Mouse (Mus musculus) heart, postnatal 0 days (tissue): ENCODE data around the gene Gtpbp6. TPM values are rescaled to one million over a fixed set of nuclear protein-coding genes. Genes with fewer than 3 reads are reported as not detected.

Source experiments
- ATAC-seq: fragments of 200-750 bp; cut with Nextera tagmentation; 2 replicates; pipeline ENCODE4 v1.8.0; 2017; ENCODE audit warnings: low read depth, moderate number of reproducible peaks, moderate library complexity; ENCODE audit not compliant: insufficient read depth
- DNase-seq: peaks from one replicate; pipeline ENCODE4 v3.0.0-alpha.2; 2016; ENCODE audit warnings: low spot score
- H3K27ac ChIP-seq: fragments of 300-500 bp; sonication (generic); 2 replicates; pipeline ENCODE4 v1.5.1; 2014; ENCODE audit warnings: low read depth, mild to moderate bottlenecking
- H3K27me3 ChIP-seq: fragments of 300-500 bp; sonication (generic); 2 replicates; pipeline ENCODE4 v1.6.1; 2014; ENCODE audit warnings: low read length, mixed read lengths; ENCODE audit not compliant: control insufficient read depth, insufficient read depth
- H3K36me3 ChIP-seq: fragments of 300-500 bp; sonication (generic); replicated peaks from 2 replicates; pipeline ENCODE4 v1.6.1; 2014; ENCODE audit warnings: low read length, mixed read lengths; ENCODE audit not compliant: control insufficient read depth, insufficient read depth
- H3K4me1 ChIP-seq: fragments of 300-500 bp; sonication (generic); 2 replicates; pipeline ENCODE4 v1.6.1; 2014; ENCODE audit warnings: antibody characterized with exemption; ENCODE audit not compliant: control insufficient read depth, insufficient read depth
- H3K4me2 ChIP-seq: fragments of 300-500 bp; sonication (generic); 2 replicates; pipeline ENCODE4 v1.6.1; 2014; ENCODE audit warnings: low read depth, mild to moderate bottlenecking, low read length, moderate library complexity
- H3K4me3 ChIP-seq: fragments of 300-500 bp; sonication (generic); 2 replicates; pipeline ENCODE4 v1.5.1; 2014; ENCODE audit warnings: low read depth, low read length
- H3K9ac ChIP-seq: fragments of 300-500 bp; sonication (generic); replicated peaks from 2 replicates; pipeline ENCODE4 v1.6.1; 2014; ENCODE audit warnings: low read depth, low read length, mixed read lengths
- H3K9me3 ChIP-seq: fragments of 300-500 bp; sonication (generic); replicated peaks from 2 replicates; pipeline ENCODE4 v1.6.1; 2016; ENCODE audit warnings: low read length; ENCODE audit not compliant: control insufficient read depth
- CTCF ChIP-seq: IDR thresholded peaks from 2 replicates; pipeline ENCODE4 v1.5.1; 2016; ENCODE audit warnings: antibody characterized with exemption, control low read depth, low read depth
- EP300 ChIP-seq: IDR thresholded peaks from 2 replicates; pipeline ENCODE4 v1.6.1; 2016; ENCODE audit warnings: antibody characterized with exemption, low read depth
- WGBS: fragments of 180-500 bp; shearing (Covaris S2); extraction: QIAGEN DNeasy Blood & Tissue Kit; methylation state at CpG from one replicate; pipeline ENCODE4 v1.1.7; 2014; 5-methylcytosine and 5-hydroxymethylcytosine counted together
- polyA plus RNA-seq: library from polyadenylated mRNA; unstranded; fragments of >200 nt; fragmentation: Nextera tagmentation; extraction: Ambion mirVana; gene quantifications from 2 replicates; pipeline ENCODE4 v1.2.1, GENCODE M21; 2015
- total RNA-seq: library from RNA; depleted of rRNA; stranded (reverse); fragments of >200 nt; gene quantifications from 2 replicates; pipeline ENCODE4 v1.2.3, GENCODE M21; 2014; ENCODE audit warnings: low replicate concordance

Gtpbp6 gene
- total and polyA plus RNA-seq, 2 experiments from 2014 or later: 14.2 to 29.8 TPM

- DNase-seq (no peak), ATAC-seq (no peak)
- Histone ChIP-seq H3K27me3 (no peaks in the 10 kb centered on the region), H3K27ac (peak overlapping the region; percentile 98), H3K4me3 (peak overlapping the region; percentile 90), H3K4me2 (peak overlapping the region; percentile 83), H3K36me3 (peaks cover 41% of the 10 kb centered on the region), H3K9me3 (no peaks in the 10 kb centered on the region), H3K9ac (no peak overlapping the region), H3K4me1 (peaks cover 12% of the 10 kb centered on the region)
- TF ChIP-seq CTCF (no peak; the same call in 1 of the 2 replicates), EP300 (no peak)
- 2% methylated on average over 7 of the region's 7 CpGs for WGBS
These were observed 270 bp upstream of the Gtpbp6 start for GRCm38 (mm10) chr5:110108305-110108628.

GRCm38 (mm10) chr5:110106901-110107564, 964 bp downstream of the Gtpbp6 start:
- DNase-seq: peak; percentile 24
- peak overlapping the region; percentile 84 for H3K9ac ChIP-seq
- H3K36me3 ChIP-seq: peaks cover 38% of the 10 kb centered on the region
- no peak for TF ChIP-seq CTCF
- no peak for TF ChIP-seq EP300
- no peaks in the 10 kb centered on the region for H3K27me3 ChIP-seq
- ATAC-seq: no peak; the same call in none of the 2 replicates
- peak overlapping the region; percentile 83 for H3K4me2 ChIP-seq
- peaks cover 15% of the 10 kb centered on the region for H3K4me1 ChIP-seq
- H3K27ac ChIP-seq: peak overlapping the region; percentile 98
- H3K4me3 ChIP-seq: peak overlapping the region; percentile 90
- 21% methylated on average over 41 of the region's 41 CpGs for WGBS
- H3K9me3 ChIP-seq: no peaks in the 10 kb centered on the region

GRCm38 (mm10) chr5:110106140-110106871, 1.7 kb downstream of the Gtpbp6 start:
- H3K4me3 ChIP-seq: peak overlapping the region; percentile 90; the same call in 1 of the 2 replicates
- no peak overlapping the region for H3K27ac ChIP-seq
- WGBS: 95% methylated on average over 26 of the region's 26 CpGs
- H3K4me2 ChIP-seq: peak overlapping the region; percentile 83
- no peaks in the 10 kb centered on the region for H3K9me3 ChIP-seq
- H3K9ac ChIP-seq: no peak overlapping the region
- DNase-seq: no peak
- peaks cover 38% of the 10 kb centered on the region for H3K36me3 ChIP-seq
- peaks cover 22% of the 10 kb centered on the region for H3K4me1 ChIP-seq
- TF ChIP-seq CTCF (no peak), EP300 (no peak)
- H3K27me3 ChIP-seq: 0 out of 2 replicates have a peak, but pooled peaks cover 4% of the 10 kb centered on the region
- no peak for ATAC-seq

GRCm38 (mm10) chr5:110104616-110105380, 3.2 kb downstream of the Gtpbp6 start:
- Histone ChIP-seq H3K4me3 (no peak overlapping the region), H3K9ac (no peak overlapping the region), H3K27ac (no peak overlapping the region), H3K4me2 (no peak overlapping the region), H3K36me3 (peaks cover 38% of the 10 kb centered on the region), H3K9me3 (no peaks in the 10 kb centered on the region), H3K4me1 (peaks cover 29% of the 10 kb centered on the region), H3K27me3 (0 out of 2 replicates have a peak, but pooled peaks cover 7% of the 10 kb centered on the region)
- ATAC-seq (no peak), DNase-seq (no peak)
- WGBS: 92% methylated on average over 36 of the region's 36 CpGs
- TF ChIP-seq CTCF: no peak
- no peak for TF ChIP-seq EP300

GRCm38 (mm10) chr5:110103901-110104615, 3.9 kb downstream of the Gtpbp6 start:
- peaks cover 29% of the 10 kb centered on the region for H3K4me1 ChIP-seq
- H3K27me3 ChIP-seq: 0 out of 2 replicates have a peak, but pooled peaks cover 7% of the 10 kb centered on the region
- H3K9ac ChIP-seq: no peak overlapping the region
- DNase-seq: no peak
- WGBS: 93% methylated on average over 27 of the region's 27 CpGs
- no peak for ATAC-seq
- TF ChIP-seq EP300 (no peak), CTCF (no peak)
- peaks cover 38% of the 10 kb centered on the region for H3K36me3 ChIP-seq
- no peak overlapping the region for H3K4me3 ChIP-seq
- no peaks in the 10 kb centered on the region for H3K9me3 ChIP-seq
- H3K27ac ChIP-seq: no peak overlapping the region
- H3K4me2 ChIP-seq: no peak overlapping the region
